Mouse (Mus musculus): ENCODE data around the gene Nhs.

DNA sequence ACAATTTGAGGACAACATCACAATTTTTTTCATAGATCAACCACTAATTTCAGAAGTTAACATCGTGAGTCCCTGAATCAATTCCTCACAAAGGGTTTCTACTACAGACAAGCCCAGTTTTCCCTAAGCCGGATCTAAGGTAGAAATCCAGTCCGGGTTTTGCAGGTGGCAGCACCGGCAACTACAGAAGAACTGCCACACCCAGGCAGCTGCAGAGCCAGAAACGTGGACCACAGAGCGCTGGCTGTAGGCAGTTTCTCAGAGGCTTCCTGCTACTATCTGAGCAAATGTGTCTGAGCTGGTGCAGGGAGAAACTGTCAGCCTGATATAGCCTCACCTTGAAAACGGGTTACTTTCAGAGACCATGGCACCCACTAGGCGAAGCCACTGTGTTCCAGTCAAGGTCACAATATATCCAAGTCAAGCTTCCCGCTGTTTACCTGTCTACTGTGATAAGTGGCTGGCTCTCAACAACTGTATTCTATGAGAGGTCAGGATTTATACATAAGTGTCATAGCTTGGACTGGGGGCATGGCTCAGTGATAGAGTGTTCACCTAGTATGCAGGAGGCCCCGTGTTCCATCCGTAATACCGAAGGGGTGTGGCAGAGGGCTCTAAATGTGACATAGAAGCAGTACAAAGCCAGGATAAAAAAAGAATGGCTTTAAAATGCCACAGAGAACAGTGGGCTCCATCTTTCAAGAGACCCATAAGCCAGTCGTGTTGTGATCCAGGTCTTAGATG lies 134.1 kb downstream of the Nhs start:
- TF ChIP-seq HCFC1 (IDR thresholded peaks at IDR 0.05; ENCODE audit: low read depth, low read length) (no peak), POLR2A (IDR thresholded peaks at IDR 0.05; ENCODE audit: low read depth, low read length) (no peak), ZNF384 (IDR thresholded peaks at IDR 0.05; ENCODE audit: low read depth, low read length) (peak; percentile 18; the same call in 1 of the 2 replicates)
